Mouse (Mus musculus) neural tube, embryonic 14.5 days (tissue): Measurements from ENCODE around the gene Rragd. TPM values are rescaled to one million over a fixed set of nuclear protein-coding genes. Genes with fewer than 3 reads are reported as not detected.

Experiments used
- ATAC-seq: fragments of 200-750 bp; cut with Nextera tagmentation; 2 replicates; pipeline ENCODE4 v1.8.0; 2017; ENCODE audit warnings: low read depth, mild to moderate bottlenecking, moderate TSS enrichment, moderate library complexity
- H3K27ac ChIP-seq: fragments of 300-500 bp; sonication (generic); 2 replicates; pipeline ENCODE4 v1.5.1; 2014; ENCODE audit warnings: low read depth, mild to moderate bottlenecking, control low read depth, low read length, moderate library complexity, mixed read lengths
- H3K27me3 ChIP-seq: fragments of 300-500 bp; sonication (generic); 2 replicates; pipeline ENCODE4 v1.6.1; 2014; ENCODE audit warnings: low read length; ENCODE audit not compliant: control insufficient read depth, insufficient read depth
- H3K36me3 ChIP-seq: fragments of 300-500 bp; sonication (generic); 2 replicates; pipeline ENCODE4 v1.6.1; 2014; ENCODE audit warnings: low read length, mixed read lengths; ENCODE audit not compliant: control insufficient read depth, insufficient read depth
- H3K4me1 ChIP-seq: fragments of 300-500 bp; sonication (generic); 2 replicates; pipeline ENCODE4 v1.6.1; 2014; ENCODE audit warnings: low read length; ENCODE audit not compliant: control insufficient read depth, insufficient read depth
- H3K4me2 ChIP-seq: fragments of 300-500 bp; sonication (generic); 2 replicates; pipeline ENCODE4 v1.6.1; 2014; ENCODE audit warnings: mild to moderate bottlenecking, low read depth, low read length, control low read depth
- H3K4me3 ChIP-seq: fragments of 300-500 bp; sonication (generic); 2 replicates; pipeline ENCODE4 v1.5.1; 2014; ENCODE audit warnings: low read depth, low read length, control low read depth, mixed read lengths
- H3K9ac ChIP-seq: fragments of 300-500 bp; sonication (generic); replicated peaks from 2 replicates; pipeline ENCODE4 v1.6.1; 2014; ENCODE audit warnings: low read depth, mild to moderate bottlenecking, control low read depth, low read length, mixed read lengths
- H3K9me3 ChIP-seq: fragments of 300-500 bp; sonication (generic); 2 replicates; pipeline ENCODE4 v1.6.1; 2016; ENCODE audit warnings: low read length; ENCODE audit not compliant: control insufficient read depth
- whole genome bisulfite sequencing: fragments of 180-500 bp; shearing (Covaris S2); extraction: QIAGEN DNeasy Blood & Tissue Kit; methylation state at CpG from one replicate; pipeline ENCODE4 v1.1.7; 2014; 5-methylcytosine and 5-hydroxymethylcytosine counted together
- polyA plus RNA-seq: library from polyadenylated mRNA; unstranded; fragments of >200 nt; fragmentation: Nextera tagmentation; extraction: Ambion mirVana; gene quantifications from 2 replicates; pipeline ENCODE4 v1.2.1, GENCODE M21; 2014

The Rragd gene
- polyA plus RNA-seq = 52.1 and 58.7 TPM in 2 replicates

DNA sequence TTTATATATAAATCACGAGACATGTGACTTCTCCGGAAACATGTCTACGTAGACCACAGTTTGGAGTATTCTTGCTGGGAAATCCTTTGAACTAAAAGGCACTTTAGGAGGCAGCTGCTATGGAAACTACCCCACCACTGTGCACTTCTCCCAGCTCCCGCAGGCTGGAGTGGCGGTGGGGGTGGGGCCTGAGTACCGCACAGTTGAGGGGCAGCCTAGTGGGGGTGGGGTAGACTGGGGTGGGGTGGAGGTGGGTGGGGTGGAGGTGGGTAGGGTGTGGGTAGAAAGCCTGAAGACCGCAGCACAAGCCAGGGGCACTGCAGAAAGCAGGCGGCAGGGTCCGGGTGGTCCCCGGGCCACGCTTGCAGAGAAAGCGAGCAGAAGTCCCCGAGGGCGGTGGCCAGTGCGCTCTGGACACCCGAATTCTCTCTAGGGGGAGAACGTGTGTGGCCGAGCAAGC lies at the start of gene Rragd:
Gene Rragd (plus strand): TSS at position 322 of the 460 bp plus-strand sequence.
- Histone ChIP-seq H3K4me3 (peak within 1 kb of the TSS; percentile 94), H3K9ac (peak within 1 kb of the TSS; percentile 88), H3K4me1 (peaks cover 13% of the 10 kb centered on the region; the same call in 1 of the 2 replicates), H3K36me3 (no peaks in the 10 kb centered on the region), H3K4me2 (peak within 1 kb of the TSS; percentile 87), H3K9me3 (no peaks in the 10 kb centered on the region), H3K27ac (peak within 1 kb of the TSS; percentile 89), H3K27me3 (no peaks in the 10 kb centered on the region)
- peak; percentile 87 for ATAC-seq
- WGBS = under 1% methylated on average over 18 of the region's 18 CpGs

DNA sequence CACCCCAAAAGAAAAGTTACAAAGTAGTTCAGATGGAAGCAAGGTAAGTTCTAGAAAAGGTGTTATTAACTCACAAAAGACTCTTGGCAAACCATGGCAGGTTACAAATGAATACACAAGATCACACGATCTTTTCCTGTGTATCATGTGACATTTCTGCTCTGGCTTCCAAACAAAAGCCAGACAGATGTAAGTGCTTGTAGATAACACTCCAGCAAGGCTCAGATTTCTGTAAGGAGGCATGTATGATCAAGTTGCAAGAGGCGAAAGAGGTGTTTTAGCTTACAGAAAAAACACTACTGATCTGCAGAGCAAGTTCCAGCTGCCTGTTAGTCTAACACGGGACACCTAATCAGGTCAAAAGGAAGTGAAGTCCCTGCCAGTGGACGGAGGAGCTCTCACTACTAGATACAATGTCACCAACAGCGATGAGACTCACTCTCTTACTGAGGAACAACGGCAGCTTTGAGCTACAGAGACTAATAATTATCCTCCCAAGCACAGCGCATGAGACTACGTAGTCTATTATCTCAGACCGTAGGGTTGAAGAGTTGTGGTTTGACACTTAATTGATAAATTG lies 46.0 kb upstream of the Rragd start:
- Histone ChIP-seq H3K4me1 (no peaks in the 10 kb centered on the region), H3K4me2 (no peak overlapping the region), H3K9ac (no peak overlapping the region), H3K27ac (no peak overlapping the region), H3K36me3 (no peaks in the 10 kb centered on the region), H3K4me3 (no peak overlapping the region), H3K27me3 (no peaks in the 10 kb centered on the region), H3K9me3 (no peaks in the 10 kb centered on the region)
- 51% methylated on average over 9 of the region's 9 CpGs for WGBS
- no peak for ATAC-seq

DNA sequence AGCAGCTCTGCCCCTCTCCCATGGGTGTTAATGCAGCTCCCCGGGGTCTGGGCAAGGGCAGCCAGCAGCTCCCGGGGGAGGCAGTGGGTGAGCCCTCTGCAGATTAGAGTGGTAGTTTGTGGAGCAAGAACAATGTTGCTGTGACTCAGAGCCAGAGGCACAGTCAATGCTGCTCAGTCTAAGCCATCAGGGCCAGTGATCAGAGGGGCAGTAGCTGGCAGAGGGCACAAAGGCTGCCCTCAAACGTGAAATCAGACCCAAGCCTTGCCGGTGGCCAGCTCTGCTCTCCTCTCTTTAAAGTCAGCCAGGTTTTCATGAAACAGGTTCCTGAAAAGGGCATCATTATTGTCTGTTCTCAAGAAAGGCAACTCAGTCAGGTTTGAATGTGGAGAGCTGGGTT lies 43.3 kb upstream of the Rragd start:
- 46% methylated on average over 4 of the region's 4 CpGs for WGBS
- ATAC-seq = no peak
- Histone ChIP-seq H3K36me3 (no peaks in the 10 kb centered on the region), H3K9ac (no peak overlapping the region), H3K27ac (no peak overlapping the region), H3K4me1 (no peaks in the 10 kb centered on the region), H3K4me2 (no peak overlapping the region), H3K4me3 (no peak overlapping the region), H3K27me3 (no peaks in the 10 kb centered on the region), H3K9me3 (no peaks in the 10 kb centered on the region)

GRCm38 (mm10) chr4:32939964-32940363 lies 42.9 kb upstream of the Rragd start:
- ATAC-seq = no peak
- Histone ChIP-seq H3K9me3 (no peaks in the 10 kb centered on the region), H3K36me3 (no peaks in the 10 kb centered on the region), H3K4me3 (no peak overlapping the region), H3K27ac (no peak overlapping the region), H3K4me2 (no peak overlapping the region), H3K27me3 (no peaks in the 10 kb centered on the region), H3K4me1 (no peaks in the 10 kb centered on the region), H3K9ac (no peak overlapping the region)
- WGBS = 60% methylated on average over 5 of the region's 5 CpGs

GRCm38 (mm10) chr4:32940984-32941383 lies 41.9 kb upstream of the Rragd start:
- no peaks in the 10 kb centered on the region for H3K27me3 ChIP-seq
- WGBS = 46% methylated on average over 4 of the region's 4 CpGs
- no peak overlapping the region for H3K4me3 ChIP-seq
- no peaks in the 10 kb centered on the region for H3K4me1 ChIP-seq
- no peak for ATAC-seq
- H3K9ac ChIP-seq = no peak overlapping the region
- no peak overlapping the region for H3K27ac ChIP-seq
- no peaks in the 10 kb centered on the region for H3K36me3 ChIP-seq
- no peaks in the 10 kb centered on the region for H3K9me3 ChIP-seq
- H3K4me2 ChIP-seq = no peak overlapping the region

DNA sequence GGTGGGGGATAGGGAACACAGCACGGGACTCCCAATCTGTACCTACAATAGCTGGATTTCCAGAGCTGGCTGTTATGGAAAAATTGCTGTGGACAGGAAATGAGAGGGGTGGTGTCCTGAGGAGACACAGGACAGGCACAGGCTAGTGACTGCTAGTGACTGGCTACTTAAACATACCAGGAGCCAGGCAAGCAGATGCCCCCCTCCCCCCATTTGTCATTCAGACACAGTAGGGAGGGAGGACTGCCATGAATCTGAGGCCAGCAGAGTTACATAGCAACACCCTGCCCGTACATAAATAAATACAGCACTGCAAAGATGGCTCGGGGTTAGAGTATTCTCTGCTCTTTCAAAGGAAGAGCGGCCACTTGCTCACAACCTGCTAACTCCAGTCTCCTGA lies 35.2 kb upstream of the Rragd start:
- H3K9ac ChIP-seq = no peak overlapping the region

DNA sequence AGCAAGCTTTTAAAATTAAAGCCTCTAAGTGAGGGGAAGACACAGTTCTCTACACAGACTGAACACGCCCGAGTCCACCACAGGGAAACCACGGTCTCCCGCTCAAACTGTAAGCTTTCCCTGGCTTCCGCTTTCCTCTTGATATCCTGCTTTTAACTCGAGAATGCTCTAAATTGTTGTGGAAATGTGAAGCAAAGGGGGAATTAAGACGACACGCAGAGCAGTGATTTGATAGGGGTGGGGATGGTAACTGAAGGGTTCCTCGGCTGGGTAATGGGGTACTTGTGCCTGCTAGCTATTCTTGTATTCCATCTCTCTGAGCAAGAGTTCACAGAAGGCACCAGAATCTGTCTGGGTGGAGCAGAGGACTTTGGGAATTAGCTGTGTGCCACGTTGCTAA lies 34.1 kb upstream of the Rragd start:
- no peaks in the 10 kb centered on the region for H3K36me3 ChIP-seq
- peak overlapping the region; percentile 2; the same call in 1 of the 2 replicates for H3K4me2 ChIP-seq
- H3K9me3 ChIP-seq = no peaks in the 10 kb centered on the region
- H3K27ac ChIP-seq = no peak overlapping the region
- no peaks in the 10 kb centered on the region for H3K27me3 ChIP-seq
- no peak overlapping the region for H3K4me3 ChIP-seq
- no peak for ATAC-seq
- H3K9ac ChIP-seq = no peak overlapping the region
- WGBS = 55% methylated on average over 10 of the region's 10 CpGs
- H3K4me1 ChIP-seq = 0 out of 2 replicates have a peak, but pooled peaks cover 5% of the 10 kb centered on the region

More for the DNA sequence above, 35.2 kb upstream of the Rragd start:
- ATAC-seq = no peak
- Histone ChIP-seq H3K9me3 (no peaks in the 10 kb centered on the region), H3K27ac (no peak overlapping the region), H3K4me3 (no peak overlapping the region), H3K27me3 (no peaks in the 10 kb centered on the region), H3K36me3 (no peaks in the 10 kb centered on the region), H3K4me1 (0 out of 2 replicates have a peak, but pooled peaks cover 5% of the 10 kb centered on the region), H3K4me2 (0 out of 2 replicates have a peak overlapping the region, but pooled peaks have one; percentile 4)
- 13% methylated on average over 4 of the region's 4 CpGs for WGBS

GRCm38 (mm10) chr4:32950356-32951034 lies 32.3 kb upstream of the Rragd start, which contains the start of gene Ankrd6:
TSS of gene Ankrd6 (minus strand) at chr4:32950841.
- Histone ChIP-seq H3K27me3 (no peaks in the 10 kb centered on the region), H3K9me3 (no peaks in the 10 kb centered on the region), H3K9ac (peak within 1 kb of the TSS; percentile 58), H3K36me3 (no peaks in the 10 kb centered on the region), H3K4me2 (peak within 1 kb of the TSS; percentile 81), H3K4me1 (0 out of 2 replicates have a peak, but pooled peaks cover 5% of the 10 kb centered on the region), H3K27ac (no peak within 1 kb of the TSS), H3K4me3 (peak within 1 kb of the TSS; percentile 65)
- WGBS = under 1% methylated on average over 53 of the region's 66 CpGs
- peak; percentile 92 for ATAC-seq
